Mouse (Mus musculus) retina, embryonic 14.5 days (tissue): ENCODE results near the gene Coq10b.
A peak's percentile ranks its signal among the peaks of the same experiment; 100 is the strongest.
"Not testable (repeated sequence)": the region's sequence is repeated elsewhere in the genome, so short reads cannot be mapped to it uniquely, and the experiment has no call there.

ENCODE experiments used
- DNase-seq: peaks from one replicate; pipeline ENCODE4 v3.0.0-alpha.2; 2015; ENCODE audit warnings: low spot score

Gene Coq10b

GRCm38 (mm10) chr1:55052355-55052953, at the start of gene Coq10b:
Gene Coq10b (plus strand): TSS chr1:55052770.
- peak; percentile 99 for DNase-seq

GRCm38 (mm10) chr1:55008313-55008712, 44.3 kb upstream of the Coq10b start:
- not testable (repeated sequence) for DNase-seq

- DNase-seq: peak; percentile 11
Observed at GRCm38 (mm10) chr1:55012513-55012912, 40.1 kb upstream of the Coq10b start.

DNA sequence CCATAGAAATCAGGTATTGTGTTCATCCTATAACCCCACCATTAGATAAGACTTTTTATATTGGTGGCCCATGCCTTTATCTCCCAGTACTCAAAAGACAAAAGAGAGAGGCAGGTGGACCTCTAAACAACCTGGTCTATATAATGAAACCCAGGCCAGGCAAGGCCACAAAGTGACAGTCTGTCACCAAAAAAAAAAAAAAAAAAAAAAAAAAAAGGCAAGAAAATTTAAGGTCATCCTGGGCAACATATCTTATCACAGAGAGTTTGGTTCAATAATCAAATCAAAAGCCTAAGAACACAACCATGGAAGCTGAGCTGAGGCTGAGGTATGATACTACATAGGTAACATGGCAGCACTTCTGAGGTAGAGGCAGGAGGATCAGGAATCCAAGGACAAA, 30.7 kb upstream of the Coq10b start:
- DNase-seq: no peak

- peak; percentile 7 for DNase-seq
Observed at GRCm38 (mm10) chr1:55025656-55026430, 26.7 kb upstream of the Coq10b start.

DNA sequence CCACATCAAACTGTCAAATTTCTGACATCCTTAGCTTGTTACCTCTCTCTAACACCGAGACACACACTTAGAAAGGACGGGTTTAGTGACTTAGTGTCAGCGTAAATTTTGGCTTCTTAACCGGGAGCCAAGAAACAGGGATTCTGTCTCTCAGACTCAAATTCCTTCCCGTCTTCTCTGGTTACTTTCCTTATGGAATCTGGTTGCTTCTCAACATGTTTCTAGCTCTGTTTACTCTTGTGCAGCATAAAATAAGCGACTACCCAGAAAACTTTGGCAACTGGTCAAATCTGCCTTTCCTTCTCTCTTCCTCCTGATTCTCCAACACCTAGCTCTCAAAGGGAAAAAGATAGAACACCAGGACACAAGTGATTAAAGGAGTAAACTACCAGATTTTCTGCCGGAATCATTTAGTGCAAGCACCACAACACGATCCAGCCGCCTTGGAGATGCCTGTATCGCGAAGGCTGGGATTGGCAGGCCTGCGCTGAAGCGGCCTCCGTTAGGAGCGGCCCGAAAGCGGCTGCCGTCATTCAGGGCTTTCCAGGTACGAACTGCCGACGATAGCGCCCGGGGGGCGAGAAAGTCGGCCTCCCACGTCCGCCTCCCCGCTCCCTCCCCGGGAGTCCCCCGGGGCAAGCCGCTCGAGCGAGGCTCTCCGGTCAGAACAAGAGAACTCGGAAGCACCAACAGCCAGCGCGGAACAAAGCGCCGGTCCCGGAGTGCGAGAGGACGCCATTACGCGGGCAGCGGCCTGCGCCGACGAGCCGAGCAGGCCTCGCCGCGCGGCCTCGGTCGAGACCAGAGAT, 25.9 kb upstream of the Coq10b start:
- DNase-seq: peak; percentile 48

DNA sequence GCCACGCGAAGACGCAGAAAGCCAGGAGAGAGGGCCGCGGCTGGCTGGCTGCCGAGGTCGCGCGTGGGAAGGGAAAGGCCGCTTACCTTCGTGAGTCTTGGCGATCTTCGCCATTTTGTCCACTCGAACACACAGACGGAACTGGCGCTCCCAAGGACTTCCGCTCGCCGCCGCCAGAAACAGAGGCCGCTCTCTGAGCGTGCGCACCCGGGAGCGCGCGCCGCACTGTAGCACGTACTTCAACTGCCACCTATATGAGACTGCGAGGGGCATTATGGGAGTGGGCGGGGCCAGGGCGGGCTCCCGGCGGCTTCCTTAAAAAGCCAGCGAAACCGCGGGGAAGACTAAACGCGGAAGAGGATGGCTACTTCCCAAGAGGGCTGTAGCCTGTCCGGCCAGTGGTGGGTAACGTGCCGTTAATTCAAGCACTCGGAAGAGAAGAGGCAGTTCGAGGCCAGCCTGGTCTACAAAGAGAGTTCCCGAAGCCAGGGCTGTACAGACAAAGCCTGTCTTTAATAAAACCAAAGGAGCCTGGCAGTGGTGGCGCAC, 25.2 kb upstream of the Coq10b start, which contains the start of gene Sf3b1:
Gene Sf3b1 (minus strand): TSS at position 229 of the 549 bp plus-strand sequence.
- peak; percentile 97 for DNase-seq

GRCm38 (mm10) chr1:55027966-55028365, 24.6 kb upstream of the Coq10b start:
- DNase-seq: no peak

DNA sequence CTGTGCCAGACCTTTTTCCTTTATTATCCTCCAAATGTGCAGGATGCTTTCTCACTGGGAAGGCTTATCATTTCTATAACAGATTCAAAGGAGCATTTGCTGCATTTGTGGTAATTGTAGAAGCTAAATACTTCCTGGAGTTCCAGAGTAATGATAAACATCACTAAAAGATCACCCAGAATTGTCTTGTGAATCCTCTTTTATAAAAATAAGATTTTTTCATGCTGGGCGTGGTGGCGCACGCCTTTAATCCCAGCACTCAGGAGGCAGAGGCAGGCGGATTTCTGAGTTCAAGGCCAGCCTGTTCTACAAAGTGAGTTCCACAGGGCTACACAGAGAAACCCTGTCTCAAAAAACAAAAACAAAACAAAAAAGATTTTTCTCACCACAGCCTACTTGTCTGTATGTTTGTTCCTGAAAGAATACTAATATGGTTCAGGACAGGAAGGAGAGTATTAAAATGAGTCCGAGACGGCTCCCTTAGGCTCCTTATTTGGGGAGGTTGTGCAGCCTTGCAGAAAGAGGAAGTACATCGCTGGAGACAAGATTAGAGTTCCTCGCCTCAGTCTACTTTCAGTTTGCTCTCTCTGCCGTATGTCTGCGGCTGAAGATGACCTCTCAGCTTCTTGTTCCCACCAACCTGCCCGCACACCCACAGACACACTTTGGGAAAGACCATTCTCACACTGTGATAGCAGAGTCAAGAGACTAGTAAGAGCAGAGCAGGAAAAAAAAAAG, 23.9 kb upstream of the Coq10b start:
- no peak for DNase-seq

GRCm38 (mm10) chr1:55029446-55029845, 23.1 kb upstream of the Coq10b start:
- no peak for DNase-seq

- no peak for DNase-seq
Observed at GRCm38 (mm10) chr1:55031026-55031779, 21.4 kb upstream of the Coq10b start.

GRCm38 (mm10) chr1:55039944-55040343, 12.6 kb upstream of the Coq10b start:
- no peak for DNase-seq

- DNase-seq: no peak
Observed at GRCm38 (mm10) chr1:55041691-55042090, 10.9 kb upstream of the Coq10b start.

DNA sequence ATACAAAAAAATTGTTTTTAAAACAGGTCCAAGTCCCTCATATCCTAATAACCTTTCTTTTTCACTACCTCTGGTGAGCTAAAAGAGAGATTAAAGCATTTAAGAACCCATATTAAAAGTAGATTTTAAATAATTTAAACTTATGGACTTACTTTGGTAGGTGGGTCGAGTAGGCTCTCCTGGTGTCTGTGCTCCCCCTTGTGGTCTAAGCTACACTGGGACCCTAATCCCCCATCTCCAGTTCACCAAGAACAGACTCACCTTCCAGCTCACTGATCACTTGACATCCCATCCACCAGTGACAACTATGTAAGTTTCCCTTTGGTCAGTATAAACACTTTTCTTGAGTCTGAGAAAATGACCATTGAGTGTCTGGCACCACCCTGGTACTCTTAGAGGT, 10.3 kb upstream of the Coq10b start:
- DNase-seq: no peak

DNA sequence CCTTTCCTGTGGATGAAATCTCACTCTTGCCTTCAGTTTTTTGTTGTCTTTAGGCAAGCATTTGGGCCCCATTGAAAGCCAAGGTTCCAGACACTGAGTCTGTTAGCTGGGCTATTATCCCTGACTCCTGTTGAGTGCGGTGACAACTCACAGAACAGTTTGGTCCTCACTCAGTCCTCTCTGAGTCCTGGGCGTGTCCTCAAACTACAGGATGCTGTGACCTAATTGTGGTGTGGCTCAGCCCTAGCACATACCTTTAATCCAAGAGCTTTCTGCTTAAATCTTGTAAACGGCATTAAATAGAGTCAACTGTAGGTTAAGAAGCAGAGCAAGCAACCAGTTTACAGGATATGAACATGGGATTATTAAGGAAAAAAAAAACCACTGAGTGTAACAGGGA, 9.4 kb upstream of the Coq10b start:
- no peak for DNase-seq

GRCm38 (mm10) chr1:55048841-55049587, 3.6 kb upstream of the Coq10b start:
- DNase-seq: no peak

GRCm38 (mm10) chr1:55051671-55052070, 899 bp upstream of the Coq10b start:
- DNase-seq: no peak

GRCm38 (mm10) chr1:55053005-55053404, 435 bp downstream of the Coq10b start:
- DNase-seq: peak; percentile 58

- no peak for DNase-seq
Observed at GRCm38 (mm10) chr1:55053596-55053995, 1.0 kb downstream of the Coq10b start.
